Mouse (Mus musculus): ENCODE measurements around the gene Knl1.

Gene Knl1

GRCm38 (mm10) chr2:119040882-119041281, 6.0 kb upstream of the Knl1 start:
- no peak for DNase-seq (ENCODE audit: low spot score)

- no peak for DNase-seq (ENCODE audit: low spot score)
These were observed 1.8 kb upstream of the Knl1 start for GRCm38 (mm10) chr2:119045163-119045562.

GRCm38 (mm10) chr2:119047849-119048248, 930 bp downstream of the Knl1 start:
- DNase-seq (ENCODE audit: low spot score), result no peak

- DNase-seq (ENCODE audit: low spot score), result no peak
These were observed 3.3 kb downstream of the Knl1 start for GRCm38 (mm10) chr2:119050132-119050650.

- no peak for DNase-seq (ENCODE audit: low spot score)
These were observed 13.2 kb downstream of the Knl1 start for GRCm38 (mm10) chr2:119060139-119060538.

DNA sequence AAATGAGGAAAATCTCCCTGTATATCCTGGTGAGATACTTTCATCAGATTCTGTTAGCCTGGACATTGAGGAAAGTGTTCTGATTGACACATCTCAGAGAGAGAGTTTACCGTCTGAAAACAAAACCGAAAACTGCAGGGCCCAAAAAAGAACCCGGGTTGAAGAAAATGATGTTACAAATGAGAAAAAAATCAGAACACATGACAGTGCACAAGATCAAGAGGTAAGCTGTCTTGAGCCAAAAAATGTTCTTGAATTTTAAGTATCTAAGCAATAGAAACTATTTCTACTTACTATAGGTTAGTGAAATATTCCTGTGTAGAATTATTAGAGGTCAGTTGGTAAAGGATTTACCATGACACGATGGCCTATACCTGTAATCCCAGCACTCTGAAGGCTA, 25.5 kb downstream of the Knl1 start:
- no peak for DNase-seq (ENCODE audit: low spot score)

DNA sequence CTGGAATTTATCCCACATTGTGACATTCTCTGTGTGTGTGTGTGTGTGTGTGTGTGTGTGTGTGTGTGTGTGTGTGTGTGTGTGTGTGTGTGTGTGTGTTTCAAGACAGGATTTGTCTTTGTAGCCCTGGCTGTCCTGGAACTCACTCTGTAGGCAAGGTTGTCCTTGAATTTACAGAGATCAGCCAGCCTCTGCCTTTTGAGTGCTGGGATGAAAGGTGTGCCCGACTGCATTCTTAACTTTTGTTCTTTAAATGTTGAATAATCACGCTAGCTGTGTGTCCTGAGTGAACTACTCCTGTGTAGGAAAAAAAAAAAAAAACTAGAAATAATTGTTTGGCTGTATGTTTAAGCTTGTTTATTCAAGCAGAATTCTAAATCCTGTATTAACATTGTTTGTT, 39.2 kb downstream of the Knl1 start:
- no peak for DNase-seq (ENCODE audit: low spot score)

GRCm38 (mm10) chr2:119101552-119101951, 54.6 kb downstream of the Knl1 start:
- no peak for DNase-seq (ENCODE audit: low spot score)

GRCm38 (mm10) chr2:119106583-119106982, 59.7 kb downstream of the Knl1 start:
- no peak for DNase-seq (ENCODE audit: low spot score)

GRCm38 (mm10) chr2:119108554-119108953, 61.6 kb downstream of the Knl1 start:
- DNase-seq (ENCODE audit: low spot score), result no peak

DNA sequence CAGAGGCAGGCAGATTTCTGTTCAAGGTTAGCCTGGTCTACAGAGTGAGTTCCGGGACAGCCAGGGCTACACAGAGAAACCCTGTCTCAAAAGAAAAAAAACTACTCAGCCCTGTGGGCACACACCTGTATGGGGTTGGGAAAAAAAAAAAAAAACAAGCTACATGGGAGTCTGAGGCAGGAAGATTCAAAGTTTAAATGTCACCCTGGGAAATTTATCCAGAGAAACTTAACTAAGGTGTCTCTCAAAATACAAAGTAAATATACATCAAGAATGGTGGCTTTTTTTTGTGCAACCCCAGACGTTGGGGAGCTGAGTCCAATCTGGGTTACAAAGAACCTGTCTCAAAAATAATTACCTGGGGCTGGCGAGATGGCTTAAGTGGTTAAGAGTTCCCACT, 64.1 kb downstream of the Knl1 start:
- DNase-seq (ENCODE audit: low spot score), result no peak

- peak; percentile 85 for DNase-seq (ENCODE audit: low spot score)
These were observed 65.7 kb downstream of the Knl1 start, which contains the start of gene Rad51 for GRCm38 (mm10) chr2:119112438-119113112. Rad51 (plus strand) TSS chr2:119112793.

DNA sequence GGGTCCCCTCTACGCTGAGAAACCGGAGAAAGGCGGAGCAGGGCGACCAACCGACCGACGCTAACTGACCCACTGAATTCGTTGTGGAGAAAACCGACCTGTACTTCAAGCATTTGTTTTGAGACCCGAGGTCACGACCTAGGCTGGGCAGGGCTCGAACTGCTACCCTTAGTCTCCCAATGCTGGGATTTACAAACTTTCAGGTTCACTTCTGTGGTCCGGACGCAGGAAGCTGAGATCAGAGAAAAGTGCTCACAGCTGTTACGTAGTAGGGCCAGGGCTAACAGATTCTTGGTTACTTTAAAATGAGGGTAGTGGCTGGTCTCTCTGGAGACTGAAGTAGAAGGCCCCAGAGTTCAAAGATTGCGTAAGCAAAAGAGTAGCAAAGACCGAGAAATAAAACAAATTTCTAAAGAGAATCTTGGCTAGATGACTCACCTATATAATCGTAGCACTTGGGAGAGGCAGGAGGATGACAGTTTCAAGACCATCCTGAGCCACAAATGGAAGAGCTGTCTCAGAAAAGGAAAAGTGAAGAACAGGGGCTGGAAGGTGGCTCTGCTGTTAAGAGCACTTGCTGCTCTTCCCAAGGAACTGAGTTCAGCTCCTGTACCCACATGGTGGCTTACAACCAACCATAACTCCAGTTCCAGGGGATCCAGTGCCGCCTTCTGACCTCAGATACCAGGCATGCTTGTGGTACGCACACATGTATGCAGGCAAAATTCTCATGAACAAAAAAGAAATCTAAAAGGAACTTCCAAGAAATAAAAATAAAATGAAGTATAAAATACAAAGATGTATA, 66.4 kb downstream of the Knl1 start:
- DNase-seq (ENCODE audit: low spot score), result no peak

- DNase-seq (ENCODE audit: low spot score), result peak; percentile 16
These were observed 89.5 kb downstream of the Knl1 start for GRCm38 (mm10) chr2:119136346-119136898.

- no peak for DNase-seq (ENCODE audit: low spot score)
These were observed 98.3 kb downstream of the Knl1 start for GRCm38 (mm10) chr2:119145199-119145598.

- no peak for DNase-seq (ENCODE audit: low spot score)
These were observed 99.5 kb downstream of the Knl1 start for GRCm38 (mm10) chr2:119146435-119146834.

- no peak for DNase-seq (ENCODE audit: low spot score)
These were observed 100.3 kb downstream of the Knl1 start for GRCm38 (mm10) chr2:119147160-119147678.

GRCm38 (mm10) chr2:119147775-119148174, 100.9 kb downstream of the Knl1 start:
- DNase-seq (ENCODE audit: low spot score), result no peak

DNA sequence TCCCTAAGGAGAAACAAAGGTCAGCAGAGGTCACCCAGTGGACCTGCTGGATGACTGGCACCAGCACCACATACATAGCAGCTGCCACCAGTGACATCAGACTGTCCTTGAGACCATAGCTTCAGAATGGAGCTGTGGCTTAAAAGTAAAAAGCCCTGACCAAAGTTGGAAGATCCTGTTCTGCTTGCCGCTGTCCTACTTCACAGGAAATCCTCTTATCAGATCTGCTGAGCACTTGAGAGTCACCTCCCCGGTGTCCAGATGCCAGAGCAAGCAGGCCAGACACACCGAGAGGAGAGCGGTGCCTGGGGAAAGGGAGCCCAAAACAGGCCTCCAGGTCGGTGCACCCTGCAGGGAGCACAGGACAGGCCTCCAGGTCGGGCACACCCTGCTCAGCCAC, 105.3 kb downstream of the Knl1 start:
- DNase-seq (ENCODE audit: low spot score), result no peak

DNA sequence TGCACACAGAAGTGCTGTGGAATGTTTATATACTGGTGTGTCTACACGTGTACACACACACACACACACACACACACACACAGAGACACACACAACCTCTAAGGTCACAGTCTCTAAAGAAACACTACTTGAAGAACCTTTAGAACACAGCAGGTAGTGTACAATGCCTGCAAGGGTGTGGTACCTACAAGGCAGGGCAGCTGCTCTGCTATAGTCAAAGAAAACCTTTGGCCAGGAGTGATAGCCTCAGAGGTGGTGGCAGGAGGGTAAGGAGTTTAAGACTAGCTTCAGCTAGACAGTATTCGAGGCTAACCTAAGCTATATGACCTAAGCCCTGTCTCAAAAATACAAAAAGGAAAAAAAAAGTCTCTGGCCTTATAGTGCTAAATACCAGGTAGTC, 107.8 kb downstream of the Knl1 start:
- DNase-seq (ENCODE audit: low spot score), result no peak
